Mouse (Mus musculus) forebrain, embryonic 10.5 days (tissue): ENCODE measurements around the gene Tsga10ip. TPM values are rescaled to one million over a fixed set of nuclear protein-coding genes. Genes with fewer than 3 reads are reported as not detected.

Source experiments
- DNase-seq: peaks from one replicate; pipeline ENCODE4 v3.0.0-alpha.2; 2017; ENCODE audit warnings: low spot score; ENCODE audit errors: extremely low spot score
- H3K27ac ChIP-seq: fragments of 300-500 bp; sonication (generic); 2 replicates; pipeline ENCODE4 v1.5.1; 2016; ENCODE audit warnings: mild to moderate bottlenecking
- H3K27me3 ChIP-seq: fragments of 300-500 bp; sonication (generic); 2 replicates; pipeline ENCODE4 v1.6.1; 2016; ENCODE audit warnings: mild to moderate bottlenecking; ENCODE audit not compliant: poor library complexity, severe bottlenecking
- H3K36me3 ChIP-seq: fragments of 300-500 bp; sonication (generic); replicated peaks from 2 replicates; pipeline ENCODE4 v1.6.1; 2016; ENCODE audit warnings: mild to moderate bottlenecking, moderate library complexity
- H3K4me1 ChIP-seq: fragments of 300-500 bp; sonication (generic); 2 replicates; pipeline ENCODE4 v1.6.1; 2016
- H3K4me3 ChIP-seq: fragments of 300-500 bp; sonication (generic); 2 replicates; pipeline ENCODE4 v1.5.1; 2016; ENCODE audit warnings: mild to moderate bottlenecking, moderate library complexity
- H3K9me3 ChIP-seq: fragments of 300-500 bp; sonication (generic); 2 replicates; pipeline ENCODE4 v1.6.1; 2016; ENCODE audit warnings: mild to moderate bottlenecking, moderate library complexity
- WGBS: fragments of 180-500 bp; shearing (Covaris S2); methylation state at CpG from one replicate; pipeline ENCODE4 v1.1.7; 2016; 5-methylcytosine and 5-hydroxymethylcytosine counted together
- polyA plus RNA-seq: library from polyadenylated mRNA; unstranded; fragments of >200 nt; fragmentation: Nextera tagmentation; extraction: Ambion mirVana; gene quantifications from 2 replicates; pipeline ENCODE4 v1.2.1, GENCODE M21; 2016

The Tsga10ip gene
- polyA plus RNA-seq, 1 experiment from 2014 or later: not detected

DNA sequence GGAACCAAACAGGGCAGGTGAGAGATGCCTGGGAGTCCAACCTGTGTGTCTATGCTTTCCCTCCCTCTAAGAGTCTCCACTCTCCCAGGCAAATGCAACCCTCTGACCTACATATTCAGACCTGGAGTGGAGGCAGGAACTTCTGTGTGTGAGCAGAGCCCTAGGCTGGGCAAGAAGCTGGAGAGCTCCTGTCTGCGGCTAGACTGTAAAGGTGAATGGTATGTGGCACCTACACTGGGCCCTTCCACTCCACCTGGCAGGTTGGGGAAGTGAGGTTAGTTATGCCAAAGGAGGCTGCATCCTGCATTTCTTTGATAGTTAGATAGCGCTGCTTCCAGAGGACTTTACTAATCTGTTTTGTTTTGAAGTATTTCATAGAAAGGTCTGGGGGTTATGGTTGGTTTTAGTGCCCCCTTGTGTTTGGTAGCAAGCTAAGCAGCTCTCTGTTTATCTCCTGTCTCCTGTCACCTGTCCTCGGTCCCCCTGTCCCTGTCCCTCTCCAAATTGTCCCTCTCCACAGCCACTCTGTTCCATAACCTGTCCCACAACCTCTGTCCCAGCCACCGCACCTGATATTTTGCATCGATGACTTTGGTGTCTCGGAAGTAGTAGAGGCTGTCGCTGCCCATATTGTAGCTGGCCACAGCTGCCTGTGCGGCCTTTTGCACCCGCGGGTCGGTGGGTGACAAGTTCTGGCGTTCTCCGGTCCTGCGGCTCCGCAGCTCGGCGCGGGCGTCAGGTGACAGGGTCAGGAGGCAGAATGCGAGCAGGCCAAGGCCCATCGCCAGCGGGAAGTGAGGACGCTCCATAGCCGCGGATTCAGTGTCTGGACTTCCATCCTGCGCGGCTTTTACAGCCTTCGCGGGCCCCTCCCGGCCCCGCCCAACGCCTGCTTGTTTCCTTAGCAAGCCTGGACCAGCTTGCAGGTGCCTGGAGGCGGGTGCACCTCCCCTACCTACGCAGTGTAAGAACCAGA is 53.5 kb downstream of the Tsga10ip start:
- 6% methylated on average over 34 of the region's 34 CpGs for WGBS
- Histone ChIP-seq H3K4me3 (peak overlapping the region; percentile 54), H3K27ac (peak overlapping the region; percentile 65), H3K27me3 (peaks cover 18% of the 10 kb centered on the region), H3K36me3 (no peaks in the 10 kb centered on the region), H3K9me3 (no peaks in the 10 kb centered on the region), H3K4me1 (peaks cover 11% of the 10 kb centered on the region)
- peak; percentile 26 for DNase-seq

DNA sequence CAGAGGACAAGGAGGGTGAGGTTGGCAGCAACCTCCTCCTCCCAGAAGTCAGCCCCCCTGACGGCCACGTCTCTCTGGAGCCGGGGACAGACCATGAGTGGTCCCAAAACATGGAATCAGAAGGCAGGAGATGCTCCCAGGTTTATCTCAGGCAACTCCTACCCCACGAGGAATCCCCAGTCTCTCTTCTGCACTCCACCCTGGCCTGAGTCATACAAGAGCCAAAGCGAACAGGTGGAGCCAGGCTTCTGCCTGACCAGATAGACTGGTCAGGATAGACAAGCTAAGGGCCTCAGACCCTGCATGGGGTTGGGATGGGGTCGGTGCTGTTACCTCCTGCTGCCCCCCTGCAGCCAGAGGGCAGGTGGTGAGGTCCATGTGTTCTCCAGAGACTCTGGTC is 54.3 kb downstream of the Tsga10ip start:
- DNase-seq: no peak
- Histone ChIP-seq H3K9me3 (no peaks in the 10 kb centered on the region), H3K36me3 (no peaks in the 10 kb centered on the region), H3K27ac (peak overlapping the region; percentile 8; the same call in 1 of the 2 replicates), H3K4me3 (0 out of 2 replicates have a peak overlapping the region, but pooled peaks have one; percentile 54), H3K4me1 (peaks cover 11% of the 10 kb centered on the region), H3K27me3 (peaks cover 18% of the 10 kb centered on the region)
- WGBS: 78% methylated on average over 6 of the region's 6 CpGs

DNA sequence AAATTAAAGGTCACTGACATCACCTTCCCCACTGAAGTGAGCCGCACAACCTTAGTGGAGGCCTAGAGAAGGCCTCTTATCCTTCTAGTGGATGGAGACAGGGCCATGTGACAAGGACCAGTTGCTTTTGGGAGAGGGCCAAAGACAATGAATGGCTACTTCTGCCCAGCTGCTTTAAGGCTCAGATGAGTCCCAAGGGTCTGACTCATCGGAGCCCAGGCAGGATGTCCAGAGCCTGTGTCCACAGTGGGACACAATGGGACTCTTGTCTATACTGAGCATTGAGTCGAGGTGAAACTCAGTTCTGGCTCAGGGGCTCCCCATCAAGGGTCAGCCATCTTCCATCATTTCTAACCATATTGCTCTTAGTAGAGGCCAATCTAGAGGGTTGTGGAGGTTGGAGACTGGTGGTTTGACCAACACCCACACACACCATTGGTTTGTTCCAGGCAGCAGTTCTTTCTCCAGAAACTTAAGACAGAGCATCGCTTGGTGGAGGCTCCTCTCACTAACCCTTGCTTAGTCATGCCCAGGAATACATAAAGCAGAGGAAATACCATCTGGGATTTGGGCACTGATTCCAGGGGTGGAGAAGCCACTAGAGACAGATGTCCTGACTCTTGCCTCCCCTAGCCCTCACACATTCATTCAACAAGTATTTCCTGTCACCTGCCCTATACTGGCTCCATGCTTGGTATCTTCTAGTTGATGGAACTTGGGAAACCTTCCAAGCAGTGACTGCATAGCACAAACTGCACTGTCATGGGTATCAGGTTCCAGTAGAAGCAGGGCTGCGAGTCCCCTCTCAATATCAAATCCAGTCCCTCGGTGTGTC is 56.8 kb downstream of the Tsga10ip start:
- Histone ChIP-seq H3K36me3 (no peaks in the 10 kb centered on the region), H3K9me3 (no peaks in the 10 kb centered on the region), H3K4me1 (peaks cover 11% of the 10 kb centered on the region), H3K4me3 (no peak overlapping the region), H3K27me3 (peaks cover 16% of the 10 kb centered on the region), H3K27ac (no peak overlapping the region)
- DNase-seq: no peak
- 81% methylated on average over 6 of the region's 6 CpGs for WGBS

DNA sequence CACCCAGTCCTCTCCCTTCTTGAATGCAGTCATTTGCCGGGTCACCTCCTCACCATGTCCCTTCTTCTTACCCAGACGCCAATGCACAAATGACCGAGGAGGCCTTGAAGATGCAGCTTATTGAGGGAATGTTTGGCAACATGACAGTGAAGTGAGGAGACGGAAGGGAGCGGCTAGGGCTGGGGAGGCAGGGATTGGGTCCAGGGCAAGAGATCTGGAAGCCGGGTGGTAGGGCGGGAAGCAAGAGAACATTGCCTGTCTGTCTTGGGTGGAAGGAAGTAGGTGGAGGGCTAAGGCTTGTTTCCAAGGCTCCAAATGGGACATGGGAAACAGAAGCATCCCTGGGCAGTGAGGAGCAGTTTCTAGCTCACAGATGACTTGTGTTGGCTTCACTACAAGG is 61.0 kb downstream of the Tsga10ip start:
- 86% methylated on average over 7 of the region's 7 CpGs for WGBS
- H3K4me3 ChIP-seq: no peak overlapping the region

More for the DNA sequence above, 61.0 kb downstream of the Tsga10ip start:
- Histone ChIP-seq H3K27me3 (no peaks in the 10 kb centered on the region), H3K9me3 (no peaks in the 10 kb centered on the region), H3K36me3 (no peaks in the 10 kb centered on the region), H3K27ac (no peak overlapping the region), H3K4me1 (no peaks in the 10 kb centered on the region)
- no peak for DNase-seq

Other genes with a start within 250 kb of the Tsga10ip start
- gene Pacs1, start 129.4 kb downstream of the Tsga10ip start, polyA plus RNA-seq: 21.3 and 22.7 TPM in 2 replicates
- gene Sf3b2, start 107.1 kb downstream of the Tsga10ip start, polyA plus RNA-seq: 458 and 482 TPM in 2 replicates
- 10.3 and 12.1 TPM in 2 replicates for gene Gal3st3, start 104.2 kb downstream of the Tsga10ip start, polyA plus RNA-seq
- gene Catsper1, start 66.8 kb downstream of the Tsga10ip start, polyA plus RNA-seq: not detected in 2 replicates
- gene Cst6, start 53.0 kb downstream of the Tsga10ip start, polyA plus RNA-seq: 0.56 TPM in 1 of 2 replicates, not detected in the other
- 90.6 and 95.3 TPM in 2 replicates for gene Eif1ad, start 35.8 kb downstream of the Tsga10ip start, polyA plus RNA-seq
- 614 and 621 TPM in 2 replicates for gene Banf1, start 35.4 kb downstream of the Tsga10ip start, polyA plus RNA-seq
- gene Sart1, start 13.8 kb downstream of the Tsga10ip start, polyA plus RNA-seq: 96.6 and 97.6 TPM in 2 replicates
- 198 and 208 TPM in 2 replicates for gene Drap1, start 22.5 kb upstream of the Tsga10ip start, polyA plus RNA-seq
- 42.2 and 42.3 TPM in 2 replicates for gene AI837181, start 22.6 kb upstream of the Tsga10ip start, polyA plus RNA-seq
- gene Fosl1, start 45.0 kb upstream of the Tsga10ip start, polyA plus RNA-seq: not detected in 2 replicates
- 5.5 and 6.7 TPM in 2 replicates for gene Ccdc85b, start 55.4 kb upstream of the Tsga10ip start, polyA plus RNA-seq
- 93.1 TPM in 2 replicates for gene Fibp, start 58.1 kb upstream of the Tsga10ip start, polyA plus RNA-seq
- 1.1 and 1.4 TPM in 2 replicates for gene Ctsw, start 66.0 kb upstream of the Tsga10ip start, polyA plus RNA-seq
- 46.9 and 50.9 TPM in 2 replicates for gene Efemp2, start 71.4 kb upstream of the Tsga10ip start, polyA plus RNA-seq
- 40.9 and 42.9 TPM in 2 replicates for gene Mus81, start 85.9 kb upstream of the Tsga10ip start, polyA plus RNA-seq
- gene Cfl1, start 87.9 kb upstream of the Tsga10ip start, polyA plus RNA-seq: 2,991 and 3,010 TPM in 2 replicates
- gene 1700020D05Rik, start 101.3 kb upstream of the Tsga10ip start, polyA plus RNA-seq: not detected in 2 replicates
- gene Snx32, start 108.0 kb upstream of the Tsga10ip start, polyA plus RNA-seq: 7.0 and 7.9 TPM in 2 replicates
- 0.37 and 0.52 TPM in 2 replicates for gene Ovol1, start 158.1 kb upstream of the Tsga10ip start, polyA plus RNA-seq
- gene Ap5b1, start 165.5 kb upstream of the Tsga10ip start, polyA plus RNA-seq: 2.0 TPM in 2 replicates
- 187 and 200 TPM in 2 replicates for gene Rnaseh2c, start 199.3 kb upstream of the Tsga10ip start, polyA plus RNA-seq
- 64.9 and 67.9 TPM in 2 replicates for gene Kat5, start 207.7 kb upstream of the Tsga10ip start, polyA plus RNA-seq
- gene Rela, start 235.0 kb upstream of the Tsga10ip start, polyA plus RNA-seq: 30.3 and 31.2 TPM in 2 replicates